Mouse (Mus musculus) olfactory bulb, adult 2 months (tissue): ENCODE results near the gene Orm3.

ENCODE experiments used
- CTCF ChIP-seq: fragments of 200-500 bp; IDR thresholded peaks from 2 replicates; pipeline ENCODE4 v1.5.1; 2012; ENCODE audit warnings: low read depth, mild to moderate bottlenecking, low read length, moderate library complexity; ENCODE audit not compliant: insufficient read depth
- POLR2A ChIP-seq: fragments of 200-500 bp; IDR thresholded peaks from 2 replicates; pipeline ENCODE4 v1.6.1; 2012; ENCODE audit warnings: mild to moderate bottlenecking, low read depth, low read length, moderate library complexity; ENCODE audit not compliant: insufficient read depth

- TF ChIP-seq CTCF (no peak), POLR2A (no peak)
These were observed 47.6 kb upstream of the Orm3 start for GRCm38 (mm10) chr4:63308316-63308715.
